Mouse (Mus musculus): ENCODE measurements at regions not wholly inside any gene's neighbourhood (a gene's known extent, or its start where the extent isn't known, plus 50 kb on each side); places are given as distances from the start of the nearest gene placed in this dataset.

- TF ChIP-seq POLR2A (IDR thresholded peaks at IDR 0.05; ENCODE audit: low read depth, low read length) = no peak
- no peak for TF ChIP-seq CTCF (IDR thresholded peaks at IDR 0.05; ENCODE audit: extremely low read depth, insufficient read length, insufficient replicate concordance, low read depth, low read length)
Measured at GRCm38 (mm10) chr6:82854780-82855179, 80.5 kb upstream of the Hk2 start.

All from small intestine, adult 2 months (tissue).